Mouse (Mus musculus): ENCODE measurements around the gene Nav2.

The Nav2 gene

GRCm38 (mm10) chr7:49487347-49487746, 578.8 kb downstream of the Nav2 start:
- no peak for ATAC-seq (ENCODE audit: insufficient number of reproducible peaks, low FRiP score, low TSS enrichment)

GRCm38 (mm10) chr7:49488493-49489087, 580.1 kb downstream of the Nav2 start:
- no peak for ATAC-seq (ENCODE audit: insufficient number of reproducible peaks, low FRiP score, low TSS enrichment)

- ATAC-seq (ENCODE audit: insufficient number of reproducible peaks, low FRiP score, low TSS enrichment), result no peak
Measured at GRCm38 (mm10) chr7:49490814-49491213, 582.3 kb downstream of the Nav2 start.

GRCm38 (mm10) chr7:49492622-49493021, 584.1 kb downstream of the Nav2 start:
- ATAC-seq (ENCODE audit: insufficient number of reproducible peaks, low FRiP score, low TSS enrichment), result no peak

- ATAC-seq (ENCODE audit: insufficient number of reproducible peaks, low FRiP score, low TSS enrichment), result no peak
Measured at GRCm38 (mm10) chr7:49493210-49493609, 584.7 kb downstream of the Nav2 start.

GRCm38 (mm10) chr7:49494654-49495053, 586.1 kb downstream of the Nav2 start:
- no peak for ATAC-seq (ENCODE audit: insufficient number of reproducible peaks, low FRiP score, low TSS enrichment)

- ATAC-seq (ENCODE audit: insufficient number of reproducible peaks, low FRiP score, low TSS enrichment), result no peak
Measured at GRCm38 (mm10) chr7:49496111-49496510, 587.6 kb downstream of the Nav2 start.

- no peak for ATAC-seq (ENCODE audit: insufficient number of reproducible peaks, low FRiP score, low TSS enrichment)
Measured at GRCm38 (mm10) chr7:49496766-49497425, 588.4 kb downstream of the Nav2 start.

- no peak for ATAC-seq (ENCODE audit: insufficient number of reproducible peaks, low FRiP score, low TSS enrichment)
Measured at GRCm38 (mm10) chr7:49497426-49497892, 588.9 kb downstream of the Nav2 start.

- ATAC-seq (ENCODE audit: insufficient number of reproducible peaks, low FRiP score, low TSS enrichment), result no peak
Measured at GRCm38 (mm10) chr7:49499598-49499997, 591.1 kb downstream of the Nav2 start.

GRCm38 (mm10) chr7:49500916-49501315, 592.4 kb downstream of the Nav2 start:
- no peak for ATAC-seq (ENCODE audit: insufficient number of reproducible peaks, low FRiP score, low TSS enrichment)

GRCm38 (mm10) chr7:49503419-49503818, 594.9 kb downstream of the Nav2 start:
- ATAC-seq (ENCODE audit: insufficient number of reproducible peaks, low FRiP score, low TSS enrichment), result no peak

GRCm38 (mm10) chr7:49503881-49504280, 595.4 kb downstream of the Nav2 start:
- ATAC-seq (ENCODE audit: insufficient number of reproducible peaks, low FRiP score, low TSS enrichment), result no peak

- no peak for ATAC-seq (ENCODE audit: insufficient number of reproducible peaks, low FRiP score, low TSS enrichment)
Measured at GRCm38 (mm10) chr7:49504297-49504696, 595.8 kb downstream of the Nav2 start.

- ATAC-seq (ENCODE audit: insufficient number of reproducible peaks, low FRiP score, low TSS enrichment), result no peak
Measured at GRCm38 (mm10) chr7:49505024-49505423, 596.5 kb downstream of the Nav2 start.

GRCm38 (mm10) chr7:49506085-49506820, 597.7 kb downstream of the Nav2 start:
- ATAC-seq (ENCODE audit: insufficient number of reproducible peaks, low FRiP score, low TSS enrichment), result no peak

- no peak for ATAC-seq (ENCODE audit: insufficient number of reproducible peaks, low FRiP score, low TSS enrichment)
Measured at GRCm38 (mm10) chr7:49507943-49508506, 599.5 kb downstream of the Nav2 start.

- ATAC-seq (ENCODE audit: insufficient number of reproducible peaks, low FRiP score, low TSS enrichment), result no peak
Measured at GRCm38 (mm10) chr7:49511820-49512453, 603.4 kb downstream of the Nav2 start.

- ATAC-seq (ENCODE audit: insufficient number of reproducible peaks, low FRiP score, low TSS enrichment), result no peak
Measured at GRCm38 (mm10) chr7:49513763-49514437, 605.4 kb downstream of the Nav2 start.

- ATAC-seq (ENCODE audit: insufficient number of reproducible peaks, low FRiP score, low TSS enrichment), result no peak
Measured at GRCm38 (mm10) chr7:49515012-49515411, 606.5 kb downstream of the Nav2 start.

Data from cerebellum, adult (tissue).